In genomic region chr15:7812872-7813530, GRCm38 (mm10) we compare ENCODE assay signal across 8 mouse cellular contexts. TPM values are rescaled to one million over a fixed set of nuclear protein-coding genes. Genes with fewer than 3 reads are reported as not detected.
A peak's percentile ranks its signal among the peaks of the same experiment; 100 is the strongest.
DNase-seq lines count a peak whose midpoint lies in the region; ATAC-seq lines count a peak whose summit lies in the region.

No protein-coding gene starts in this region.

- H3K36me3 ChIP-seq in forebrain, embryonic 10.5 days (replicated peaks) = no peaks in the 10 kb centered on the region
- no peaks in the 10 kb centered on the region for H3K36me3 ChIP-seq in heart, embryonic 13.5 days

- H3K4me1 ChIP-seq in forebrain, embryonic 10.5 days = peaks cover 59% of the 10 kb centered on the region
- H3K4me1 ChIP-seq in heart, embryonic 13.5 days = peaks cover 58% of the 10 kb centered on the region

- peaks cover 100% of the 10 kb centered on the region for H3K27me3 ChIP-seq in forebrain, embryonic 10.5 days (ENCODE audit: poor library complexity, severe bottlenecking)
- H3K27me3 ChIP-seq in heart, embryonic 13.5 days (replicated peaks) = peaks cover 100% of the 10 kb centered on the region

- under 1% methylated on average over 41 of the region's 41 CpGs for WGBS in forebrain, embryonic 10.5 days
- under 1% methylated on average over 41 of the region's 41 CpGs for WGBS in heart, embryonic 13.5 days

- H3K4me2 ChIP-seq in heart, embryonic 13.5 days = peak overlapping the region; percentile 98

- H3K4me3 ChIP-seq in forebrain, embryonic 10.5 days = peak overlapping the region; percentile 59
- peak overlapping the region; percentile 61 for H3K4me3 ChIP-seq in heart, embryonic 13.5 days

- DNase-seq in ES-CJ7 (ENCODE audit: low read depth, low spot score) = peak; percentile 75
- peak; percentile 43 for DNase-seq in brain, embryonic 18.5 days (ENCODE audit: low read depth, low spot score)
- peak; percentile 75 for DNase-seq in forebrain, embryonic 10.5 days (ENCODE audit: extremely low spot score, low spot score)
- peak; percentile 40 to 83 for DNase-seq in kidney, postnatal 36 days
- DNase-seq in lung, adult 18-20 months = peak; percentile 46 to 64
- DNase-seq in ovary, postnatal 36 days (ENCODE audit: low spot score) = peak; percentile 81
- DNase-seq in urinary bladder, postnatal 4 days (ENCODE audit: low spot score in 2 of 2) = peak; percentile 65 to 81

- peak overlapping the region; percentile 69 for H3K9ac ChIP-seq in heart, embryonic 13.5 days

- H3K27ac ChIP-seq in forebrain, embryonic 10.5 days = no peak overlapping the region
- no peak overlapping the region for H3K27ac ChIP-seq in heart, embryonic 13.5 days (replicated peaks)

- H3K9me3 ChIP-seq in forebrain, embryonic 10.5 days = no peaks in the 10 kb centered on the region
- H3K9me3 ChIP-seq in heart, embryonic 13.5 days = no peaks in the 10 kb centered on the region

- 0 out of 2 replicates have a peak, but pooled peaks have one; percentile 16 for ATAC-seq in heart, embryonic 13.5 days (ENCODE audit: extremely low read depth, insufficient number of reproducible peaks, low FRiP score, low TSS enrichment)

RNA-seq across cellular contexts. Expression of gene Gdnf, which starts 2.4 kb away (rescaled TPM):
- 0.11 and 0.17 TPM in 2 replicates for polyA plus RNA-seq in forebrain, embryonic 10.5 days (2016; fragmentation: Nextera tagmentation; extraction: Ambion mirVana)
- 0.17 and 0.34 TPM in 2 replicates for polyA plus RNA-seq in heart, embryonic 13.5 days (2015; fragmentation: Nextera tagmentation; extraction: Ambion mirVana)
